ENCODE assay signal across 8 mouse cellular contexts in genomic region chr11:120530085-120530964, GRCm38 (mm10). TPM values are rescaled to one million over a fixed set of nuclear protein-coding genes. Genes with fewer than 3 reads are reported as not detected.
A peak's percentile ranks its signal among the peaks of the same experiment; 100 is the strongest.
DNase-seq lines count a peak whose midpoint lies in the region; ATAC-seq and TF ChIP-seq lines count a peak whose summit lies in the region.

Gcgr (plus strand) TSS chr11:120530699.

- peaks cover 18% of the 10 kb centered on the region for H3K4me1 ChIP-seq in kidney, embryonic 15.5 days
- 0 out of 2 replicates have a peak, but pooled peaks cover 4% of the 10 kb centered on the region for H3K4me1 ChIP-seq in embryonic facial prominence, embryonic 14.5 days (ENCODE audit: control insufficient read depth, insufficient read depth, low read length)
- H3K4me1 ChIP-seq in intestine, postnatal 0 days (replicated peaks; ENCODE audit: control insufficient read depth, insufficient read depth, low read length) = peaks cover 5% of the 10 kb centered on the region; the same call in 1 of the 2 replicates
- peaks cover 6% of the 10 kb centered on the region for H3K4me1 ChIP-seq in midbrain, embryonic 16.5 days (ENCODE audit: control insufficient read depth, insufficient read depth, low read length)

- peaks cover 77% of the 10 kb centered on the region for H3K27me3 ChIP-seq in kidney, embryonic 15.5 days
- H3K27me3 ChIP-seq in embryonic facial prominence, embryonic 14.5 days (replicated peaks; ENCODE audit: control insufficient read depth, insufficient read depth, low read length) = peaks cover 57% of the 10 kb centered on the region
- H3K27me3 ChIP-seq in intestine, postnatal 0 days (replicated peaks; ENCODE audit: control insufficient read depth, insufficient read depth, low read length) = peaks cover 50% of the 10 kb centered on the region
- peaks cover 55% of the 10 kb centered on the region for H3K27me3 ChIP-seq in midbrain, embryonic 16.5 days (ENCODE audit: control insufficient read depth, insufficient read depth, low read depth, low read length)

- H3K9ac ChIP-seq in kidney, embryonic 15.5 days = peak within 1 kb of the TSS; percentile 49
- peak within 1 kb of the TSS; percentile 66 for H3K9ac ChIP-seq in embryonic facial prominence, embryonic 14.5 days (ENCODE audit: low read depth, low read length)
- H3K9ac ChIP-seq in intestine, postnatal 0 days (ENCODE audit: low read depth, low read length) = peak within 1 kb of the TSS; percentile 48
- peak within 1 kb of the TSS; percentile 50; the same call in 1 of the 2 replicates for H3K9ac ChIP-seq in midbrain, embryonic 16.5 days (ENCODE audit: low read depth, low read length)

- H3K4me3 ChIP-seq in kidney, embryonic 15.5 days (replicated peaks) = peak within 1 kb of the TSS; percentile 42
- H3K4me3 ChIP-seq in embryonic facial prominence, embryonic 14.5 days (ENCODE audit: low read depth, low read length) = peak within 1 kb of the TSS; percentile 44
- H3K4me3 ChIP-seq in intestine, postnatal 0 days (ENCODE audit: low read depth, low read length) = peak within 1 kb of the TSS; percentile 42
- H3K4me3 ChIP-seq in midbrain, embryonic 16.5 days (ENCODE audit: low read depth, low read length) = peak within 1 kb of the TSS; percentile 30

- TF ChIP-seq CTCF in intestine, postnatal 0 days (IDR thresholded peaks at IDR 0.05; ENCODE audit: low read depth) = no peak

- 9% methylated on average over 56 of the region's 62 CpGs for WGBS in kidney, embryonic 15.5 days
- 13% methylated on average over 27 of the region's 62 CpGs for WGBS in embryonic facial prominence, embryonic 14.5 days
- WGBS in intestine, postnatal 0 days = 12% methylated on average over 52 of the region's 62 CpGs
- WGBS in midbrain, embryonic 16.5 days = 9% methylated on average over 47 of the region's 62 CpGs

- no peak within 1 kb of the TSS for H3K27ac ChIP-seq in kidney, embryonic 15.5 days
- no peak within 1 kb of the TSS for H3K27ac ChIP-seq in embryonic facial prominence, embryonic 14.5 days (replicated peaks; ENCODE audit: low read depth, low read length)
- no peak within 1 kb of the TSS for H3K27ac ChIP-seq in intestine, postnatal 0 days (ENCODE audit: low read depth, low read length)
- H3K27ac ChIP-seq in midbrain, embryonic 16.5 days (ENCODE audit: low read length) = no peak within 1 kb of the TSS

- no peaks in the 10 kb centered on the region for H3K36me3 ChIP-seq in kidney, embryonic 15.5 days
- no peaks in the 10 kb centered on the region for H3K36me3 ChIP-seq in embryonic facial prominence, embryonic 14.5 days (ENCODE audit: control insufficient read depth, insufficient read depth, low read length)
- H3K36me3 ChIP-seq in intestine, postnatal 0 days (ENCODE audit: control insufficient read depth, insufficient read depth) = no peaks in the 10 kb centered on the region
- no peaks in the 10 kb centered on the region for H3K36me3 ChIP-seq in midbrain, embryonic 16.5 days (ENCODE audit: control insufficient read depth, insufficient read depth, low read length)

- 0 out of 2 replicates have a peak, but pooled peaks have one; percentile 43 for ATAC-seq in kidney, embryonic 15.5 days (replicated peaks; ENCODE audit: low FRiP score)
- peak; percentile 41 for ATAC-seq in embryonic facial prominence, embryonic 14.5 days (ENCODE audit: low read depth)
- ATAC-seq in intestine, postnatal 0 days = no peak
- no peak for ATAC-seq in midbrain, embryonic 16.5 days

- no peak for DNase-seq in kidney, adult 18-20 months
- no peak for DNase-seq in embryonic facial prominence, embryonic 14.5 days (ENCODE audit: low spot score)
- no peak for DNase-seq in adrenal gland, postnatal 10 days
- no peak for DNase-seq in spleen, postnatal 14 days (ENCODE audit: low spot score in 2 of 2)
- DNase-seq in urinary bladder, postnatal 4 days (ENCODE audit: low spot score in 2 of 2) = no peak

- peak within 1 kb of the TSS; percentile 77 for H3K4me2 ChIP-seq in kidney, embryonic 15.5 days
- H3K4me2 ChIP-seq in embryonic facial prominence, embryonic 14.5 days (ENCODE audit: low read depth, low read length) = peak within 1 kb of the TSS; percentile 88
- H3K4me2 ChIP-seq in intestine, postnatal 0 days (replicated peaks; ENCODE audit: low read depth) = peak within 1 kb of the TSS; percentile 70
- H3K4me2 ChIP-seq in midbrain, embryonic 16.5 days (ENCODE audit: low read length) = peak within 1 kb of the TSS; percentile 56

- no peaks in the 10 kb centered on the region for H3K9me3 ChIP-seq in kidney, embryonic 15.5 days (replicated peaks)
- H3K9me3 ChIP-seq in embryonic facial prominence, embryonic 14.5 days (ENCODE audit: control insufficient read depth, low read length) = no peaks in the 10 kb centered on the region
- no peaks in the 10 kb centered on the region for H3K9me3 ChIP-seq in intestine, postnatal 0 days (ENCODE audit: control insufficient read depth)
- H3K9me3 ChIP-seq in midbrain, embryonic 16.5 days (replicated peaks; ENCODE audit: control insufficient read depth, low read length, poor library complexity, severe bottlenecking) = no peaks in the 10 kb centered on the region

RNA-seq across cellular contexts. Expression of gene Gcgr, which starts in this region (rescaled TPM):
- 2.4 and 2.6 TPM in 2 replicates for polyA plus RNA-seq in kidney, embryonic 15.5 days (2015; fragmentation: Nextera tagmentation; extraction: Ambion mirVana)
- polyA plus RNA-seq in embryonic facial prominence, embryonic 14.5 days (2014; fragmentation: Nextera tagmentation; extraction: Ambion mirVana) = 1.0 and 1.4 TPM in 2 replicates
- polyA plus RNA-seq in intestine, postnatal 0 days (2015; fragmentation: Nextera tagmentation; extraction: Ambion mirVana) = 1.0 and 1.6 TPM in 2 replicates
- 0.13 and 0.31 TPM in 2 replicates for polyA plus RNA-seq in midbrain, embryonic 16.5 days (2015; fragmentation: Nextera tagmentation; extraction: Ambion mirVana)
- 10 to 100 TPM in 1 of 2 experiments, 1 to 10 TPM in 1; 9.6 to 15.7 TPM for total RNA-seq in adrenal gland, postnatal 10 days (2021)

Comparison
In these comparisons a context has a peak if more than half of its experiments do, and no peak if none do; other contexts are left out.
1. ATAC-seq: peak in kidney, embryonic 15.5 days (single experiment) and embryonic facial prominence, embryonic 14.5 days (single experiment); none in intestine, postnatal 0 days (single experiment) and midbrain, embryonic 16.5 days (single experiment).
2. Peak in every context shown above with its lines, with median percentiles within 50 percentile points of each other: H3K4me2 ChIP-seq, H3K4me3 ChIP-seq and H3K9ac ChIP-seq.